Mouse (Mus musculus): ENCODE results near the gene Gnb2.
A peak's percentile ranks its signal among the peaks of the same experiment; 100 is the strongest.

Gene Gnb2

GRCm38 (mm10) chr5:137519691-137520550 lies 13.4 kb downstream of the Gnb2 start:
- DNase-seq = peak; percentile 5

DNA sequence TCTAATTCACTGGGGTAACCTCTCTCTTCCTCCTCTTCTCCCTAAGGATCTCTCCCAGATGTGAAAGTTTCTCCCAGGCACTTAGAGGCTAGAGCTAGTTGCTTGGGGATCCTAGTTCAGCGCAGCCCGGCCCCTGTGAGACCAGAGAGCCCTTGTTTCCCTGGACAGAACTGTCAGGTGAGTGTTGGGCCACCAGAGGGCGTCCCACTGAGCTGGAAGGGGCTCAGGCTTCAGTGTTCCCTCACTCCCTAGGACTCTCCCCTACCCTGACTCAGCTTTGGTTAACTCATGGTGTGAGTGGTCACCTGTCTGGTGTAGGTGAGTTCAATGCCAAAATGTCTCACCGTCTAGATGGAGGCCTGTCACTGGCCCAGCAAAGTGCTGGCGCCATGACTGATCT lies 14.9 kb downstream of the Gnb2 start, which contains the start of gene Gigyf1:
TSS of gene Gigyf1 (plus strand) at position 113 of the 400 bp plus-strand sequence.
- DNase-seq = peak; percentile 64

GRCm38 (mm10) chr5:137514811-137515210 lies 18.5 kb downstream of the Gnb2 start:
- peak; percentile 6 for DNase-seq

- DNase-seq = peak; percentile 8
Measured at GRCm38 (mm10) chr5:137513951-137514721, 19.2 kb downstream of the Gnb2 start.

GRCm38 (mm10) chr5:137512847-137513794 lies 20.2 kb downstream of the Gnb2 start:
- DNase-seq = peak; percentile 67

DNA sequence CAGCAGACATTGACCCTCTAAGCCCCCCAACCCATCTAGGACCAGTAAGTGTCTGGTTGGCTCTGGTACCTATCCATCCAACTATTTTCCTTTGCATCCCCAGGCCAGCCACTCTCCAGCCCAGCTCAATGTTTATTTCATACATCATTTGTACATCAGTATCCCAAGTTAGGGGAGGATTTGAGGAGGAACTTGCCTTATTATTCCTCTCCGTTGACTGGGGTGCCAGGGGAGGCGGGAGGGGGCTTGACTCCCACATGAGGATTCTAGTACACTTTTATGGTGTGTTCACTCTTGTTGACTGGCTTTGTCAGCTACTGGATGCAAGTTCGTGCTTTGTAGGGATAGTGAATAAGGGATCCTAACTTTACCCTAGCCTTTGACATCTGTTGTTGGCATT lies 21.6 kb downstream of the Gnb2 start:
- DNase-seq = peak; percentile 12

DNA sequence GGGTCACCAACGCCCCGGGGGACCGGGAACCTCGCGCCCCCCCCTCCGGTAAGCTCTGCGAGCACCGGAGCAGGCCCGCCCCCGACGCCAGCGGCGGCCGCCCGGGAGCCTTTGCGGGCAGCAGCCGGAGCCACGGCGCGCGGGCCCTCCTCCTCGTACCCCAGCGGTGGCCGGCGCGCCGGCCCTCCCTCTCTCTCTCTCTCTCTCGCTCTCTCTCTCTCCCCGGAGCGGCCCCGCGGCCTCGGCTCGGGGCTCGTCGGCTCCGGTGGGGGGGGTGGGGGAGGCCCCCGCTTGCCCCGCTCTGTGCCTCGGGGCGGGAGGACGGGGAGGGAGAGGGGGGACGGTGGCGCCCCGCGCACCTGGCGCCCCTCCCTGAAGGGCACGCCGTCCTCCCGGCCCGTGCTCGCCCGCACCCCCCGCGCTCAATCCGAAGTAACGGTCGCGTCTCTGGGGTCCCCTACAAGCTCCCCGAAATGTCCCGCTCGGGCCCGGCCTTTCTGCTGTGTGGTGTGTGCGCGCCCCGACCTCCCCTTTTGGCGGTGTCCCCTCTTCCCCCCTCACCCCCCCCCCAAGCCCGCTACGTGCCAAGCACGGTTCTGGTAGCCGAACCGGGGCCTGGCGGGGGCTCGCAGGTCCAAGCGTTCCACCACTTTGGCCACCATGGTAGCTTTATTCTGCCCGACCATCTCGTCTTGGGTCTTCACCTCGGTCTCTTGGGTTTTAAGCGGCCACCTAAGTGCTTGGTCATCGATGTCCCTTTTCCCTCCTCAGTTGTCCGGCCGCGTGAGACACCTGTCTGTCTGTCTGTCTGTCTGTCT lies 22.5 kb downstream of the Gnb2 start:
- DNase-seq = peak; percentile 69

- peak; percentile 84 for DNase-seq
Measured at GRCm38 (mm10) chr5:137510014-137510501, 23.3 kb downstream of the Gnb2 start.

DNA sequence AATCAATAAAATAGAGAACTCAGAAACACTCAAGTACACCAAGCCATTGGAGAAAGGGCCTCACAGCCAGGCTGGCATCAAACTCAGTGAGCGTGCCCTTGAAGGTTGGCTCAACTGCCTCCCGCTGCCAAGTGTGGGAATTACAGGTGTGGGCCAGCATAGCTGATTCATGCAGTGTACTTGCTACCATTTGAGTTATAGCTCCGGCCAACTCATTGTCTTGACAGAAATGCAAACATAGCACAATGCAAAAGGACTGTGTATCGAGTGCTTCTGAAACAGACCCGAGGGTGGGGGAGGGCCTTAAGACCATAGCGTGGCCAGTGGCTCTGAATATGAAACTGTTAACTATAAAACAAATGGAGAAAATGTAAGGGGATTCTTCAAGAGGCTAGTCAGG lies 29.3 kb downstream of the Gnb2 start:
- peak; percentile 70 for DNase-seq

- DNase-seq = peak; percentile 90
Measured at GRCm38 (mm10) chr5:137502667-137503110, 30.6 kb downstream of the Gnb2 start.

DNA sequence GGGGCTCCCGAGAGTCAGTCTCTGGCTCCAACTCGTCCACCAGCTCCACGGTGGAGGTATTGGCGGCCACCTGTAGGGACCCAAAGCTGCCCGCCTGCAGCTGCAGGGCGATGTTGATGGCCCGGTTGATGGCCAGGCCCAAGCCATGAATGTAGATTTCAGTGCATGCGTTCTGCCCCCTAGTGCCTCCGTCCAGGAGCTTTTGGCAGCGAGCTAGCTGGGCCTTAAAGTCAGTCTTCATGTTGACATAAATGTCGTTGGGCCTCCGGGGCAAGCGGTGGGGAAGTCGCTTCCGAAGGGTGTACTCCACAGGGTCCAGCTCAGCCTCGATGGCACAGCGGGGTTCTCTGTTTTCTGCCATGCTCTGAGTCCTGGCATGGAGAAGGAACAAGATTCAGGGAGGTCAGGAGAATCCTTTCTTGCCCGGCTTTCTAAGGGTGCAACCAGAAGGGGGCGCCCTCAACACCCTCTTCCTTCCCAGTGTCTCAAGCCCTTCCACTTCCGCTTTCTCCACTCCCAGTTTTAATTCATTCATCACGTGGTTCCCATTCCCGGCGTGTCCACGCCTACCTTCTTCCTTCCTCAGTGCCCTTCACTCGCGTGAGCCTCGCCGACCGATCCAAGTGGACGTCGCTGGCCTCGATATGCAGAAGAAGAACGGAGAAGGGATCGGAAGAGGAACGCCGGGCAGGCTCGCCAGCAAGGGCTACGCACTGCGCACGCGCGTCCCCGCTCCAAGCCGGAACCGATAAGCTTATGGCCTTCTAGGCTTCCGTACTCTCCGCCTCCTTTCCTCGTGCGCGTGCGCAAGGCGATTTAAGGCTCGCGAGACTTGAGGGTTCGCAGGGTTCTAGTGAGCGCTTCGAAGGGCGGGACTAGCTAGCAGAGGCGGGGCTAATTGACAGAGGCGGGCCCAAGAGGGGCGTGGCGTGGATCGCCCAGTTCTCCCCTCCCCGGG lies 31.3 kb downstream of the Gnb2 start, which contains the start of gene Pop7:
TSS of gene Pop7 (minus strand) at position 810 of the 958 bp plus-strand sequence.
- DNase-seq = peak; percentile 100

- DNase-seq = no peak
Measured at GRCm38 (mm10) chr5:137500186-137500585, 33.1 kb downstream of the Gnb2 start.

DNA sequence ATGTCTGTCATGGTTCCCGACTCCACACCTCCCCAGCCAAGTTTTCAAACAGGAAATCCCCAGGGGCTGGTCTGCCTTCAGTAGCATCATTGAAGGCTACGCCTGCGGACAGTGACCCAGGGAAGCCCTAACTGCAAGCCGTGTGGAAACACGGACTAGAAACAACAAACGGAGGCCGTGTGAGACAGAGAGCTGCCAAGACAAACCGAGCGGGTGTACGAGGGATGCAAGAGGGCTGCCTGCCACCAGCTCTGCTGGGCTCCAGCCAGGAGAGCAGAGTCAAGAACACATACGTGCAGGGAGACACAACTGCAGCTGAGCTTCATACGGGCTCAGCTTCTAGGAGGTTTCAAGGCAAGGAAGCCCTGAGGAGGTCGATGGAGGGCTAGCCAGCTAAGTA lies 39.5 kb downstream of the Gnb2 start:
- no peak for DNase-seq

DNA sequence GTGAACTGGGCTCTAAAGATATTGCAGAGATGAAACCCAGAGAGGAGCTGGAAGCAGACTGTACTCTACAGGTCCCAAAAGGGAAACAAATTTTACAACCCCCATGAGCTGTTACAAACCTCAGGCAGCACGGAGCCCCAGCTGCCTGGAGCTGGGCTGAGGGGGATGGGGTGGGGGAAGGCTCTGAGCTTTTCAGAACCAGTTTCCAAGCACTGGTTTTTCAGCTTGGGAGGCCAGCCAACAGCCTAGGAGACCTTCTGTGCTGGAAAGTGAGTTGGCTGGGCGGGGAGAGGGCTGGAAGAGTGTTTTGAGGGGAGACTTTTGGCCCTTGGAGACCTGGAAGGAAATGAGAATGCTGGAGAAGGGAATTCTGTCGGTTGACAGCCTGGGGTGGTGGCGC lies 41.8 kb downstream of the Gnb2 start:
- DNase-seq = no peak

DNA sequence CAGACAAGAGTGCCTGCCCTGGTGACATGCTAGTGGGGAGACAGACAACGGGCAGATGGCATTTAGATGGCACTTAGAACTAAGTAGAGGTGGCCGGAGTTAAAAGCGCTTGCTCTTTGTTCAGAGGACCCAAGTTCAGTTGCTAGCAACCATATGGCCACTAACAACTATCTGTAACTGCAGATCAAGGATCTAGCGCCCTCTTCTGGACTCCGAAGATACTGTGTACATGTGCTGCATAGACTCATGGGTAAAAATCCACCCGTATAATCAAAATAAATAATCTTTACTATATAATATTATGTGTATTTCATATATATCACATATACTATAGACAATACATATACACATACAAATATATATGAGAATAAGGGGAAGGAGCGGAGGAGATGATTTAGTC lies 45.7 kb downstream of the Gnb2 start:
- peak; percentile 32 for DNase-seq

GRCm38 (mm10) chr5:137485851-137486155 lies 47.5 kb downstream of the Gnb2 start:
- no peak for DNase-seq

- DNase-seq = no peak
Measured at GRCm38 (mm10) chr5:137485071-137485850, 48.0 kb downstream of the Gnb2 start.

GRCm38 (mm10) chr5:137481897-137482296 lies 51.4 kb downstream of the Gnb2 start:
- DNase-seq = no peak

GRCm38 (mm10) chr5:137481138-137481537 lies 52.2 kb downstream of the Gnb2 start:
- peak; percentile 76 for DNase-seq
